Mouse (Mus musculus): ENCODE measurements around the gene Rnf227. TPM values are rescaled to one million over a fixed set of nuclear protein-coding genes. Genes with fewer than 3 reads are reported as not detected.
A peak's percentile ranks its signal among the peaks of the same experiment; 100 is the strongest.

The Rnf227 gene
- polyA plus RNA-seq (2012; rRNA removed), result 0.30 and 0.74 TPM in 2 replicates
- polyA plus RNA-seq (2014; fragmentation: Nextera tagmentation; extraction: Ambion mirVana), result 0.59 and 0.66 TPM in 2 replicates

- H3K4me1 ChIP-seq (replicated peaks; ENCODE audit: control insufficient read depth in 2 of 2, insufficient read depth in 2 of 2, low read length in 1 of 2), result peaks cover 3 to 6% of the 10 kb centered on the region in 2 experiments
- WGBS (ENCODE audit: insufficient replicate concordance), result 3% methylated on average over 98 of the region's 99 CpGs
- peak within 1 kb of the TSS; percentile 77 for H3K4me2 ChIP-seq (ENCODE audit: low read depth)
- 0 out of 2 replicates have a peak within 1 kb of the TSS, but pooled peaks have one; percentile 7 for H3K9ac ChIP-seq (replicated peaks)
- H3K4me3 ChIP-seq (ENCODE audit: insufficient read depth in 1 of 2, low read depth in 2 of 2, low read length in 2 of 2), result peak within 1 kb of the TSS; percentile 41 to 51
- H3K36me3 ChIP-seq (replicated peaks; ENCODE audit: control insufficient read depth, insufficient read depth, low read depth), result no peaks in the 10 kb centered on the region
- H3K27ac ChIP-seq, result no peak within 1 kb of the TSS
- TF ChIP-seq EP300 (IDR thresholded peaks at IDR 0.05; ENCODE audit: low read depth), result no peak
- no peak for TF ChIP-seq CTCF (IDR thresholded peaks at IDR 0.05; ENCODE audit: low read depth)
- H3K27me3 ChIP-seq (ENCODE audit: control insufficient read depth, insufficient read depth, low read length), result peaks cover 32% of the 10 kb centered on the region
- no peaks in the 10 kb centered on the region for H3K9me3 ChIP-seq (ENCODE audit: control insufficient read depth, low read length)
- ATAC-seq (ENCODE audit: insufficient read depth) (peak; percentile 59; the same call in 1 of the 2 replicates), DNase-seq (ENCODE audit: low read depth in 3 of 3, low spot score in 3 of 3) (no peak)
Observed at GRCm38 (mm10) chr11:69340161-69341131, at the start of gene Rnf227. TSS of gene Rnf227 (plus strand) at chr11:69340461.

GRCm38 (mm10) chr11:69291111-69291510, 49.1 kb upstream of the Rnf227 start:
- DNase-seq (ENCODE audit: low read depth in 3 of 3, low spot score in 3 of 3) (no peak), ATAC-seq (ENCODE audit: insufficient read depth) (no peak)
- Histone ChIP-seq H3K27me3 (ENCODE audit: control insufficient read depth, insufficient read depth, low read length) (no peaks in the 10 kb centered on the region), H3K27ac (no peak overlapping the region), H3K4me2 (ENCODE audit: low read depth) (no peak overlapping the region), H3K4me3 (ENCODE audit: insufficient read depth in 1 of 2, low read depth in 2 of 2, low read length in 2 of 2) (no peak overlapping the region), H3K36me3 (replicated peaks; ENCODE audit: control insufficient read depth, insufficient read depth, low read depth) (no peaks in the 10 kb centered on the region), H3K9ac (replicated peaks) (no peak overlapping the region), H3K9me3 (ENCODE audit: control insufficient read depth, low read length) (no peaks in the 10 kb centered on the region), H3K4me1 (replicated peaks; ENCODE audit: control insufficient read depth in 2 of 2, insufficient read depth in 2 of 2, low read length in 1 of 2) (no peaks in the 10 kb centered on the region; a peak in 1 of 4 replicates)
- no peak for TF ChIP-seq EP300 (IDR thresholded peaks at IDR 0.05; ENCODE audit: low read depth)
- TF ChIP-seq CTCF (IDR thresholded peaks at IDR 0.05; ENCODE audit: low read depth), result no peak
- WGBS (ENCODE audit: insufficient replicate concordance), result 42% methylated on average over 5 of the region's 5 CpGs

GRCm38 (mm10) chr11:69295286-69295685, 45.0 kb upstream of the Rnf227 start:
- ATAC-seq (ENCODE audit: insufficient read depth) (no peak), DNase-seq (ENCODE audit: low read depth in 3 of 3, low spot score in 3 of 3) (no peak)
- WGBS (ENCODE audit: insufficient replicate concordance), result 67% methylated on average over 3 of the region's 3 CpGs

GRCm38 (mm10) chr11:69297799-69298198, 42.5 kb upstream of the Rnf227 start:
- H3K4me1 ChIP-seq (replicated peaks; ENCODE audit: control insufficient read depth in 2 of 2, insufficient read depth in 2 of 2, low read length in 1 of 2), result no peaks in the 10 kb centered on the region; a peak in 1 of 4 replicates
- H3K36me3 ChIP-seq (replicated peaks; ENCODE audit: control insufficient read depth, insufficient read depth, low read depth), result no peaks in the 10 kb centered on the region; the same call in 1 of the 2 replicates
- no peaks in the 10 kb centered on the region for H3K9me3 ChIP-seq (ENCODE audit: control insufficient read depth, low read length)
- H3K4me2 ChIP-seq (ENCODE audit: low read depth), result no peak overlapping the region
- ATAC-seq (ENCODE audit: insufficient read depth) (no peak), DNase-seq (ENCODE audit: low read depth in 3 of 3, low spot score in 3 of 3) (no peak)
- H3K27me3 ChIP-seq (ENCODE audit: control insufficient read depth, insufficient read depth, low read length), result no peaks in the 10 kb centered on the region
- 71% methylated on average over 2 of the region's 2 CpGs for WGBS (ENCODE audit: insufficient replicate concordance)
- no peak overlapping the region for H3K9ac ChIP-seq (replicated peaks)
- TF ChIP-seq EP300 (IDR thresholded peaks at IDR 0.05; ENCODE audit: low read depth) (no peak), CTCF (IDR thresholded peaks at IDR 0.05; ENCODE audit: low read depth) (no peak)
- H3K4me3 ChIP-seq (ENCODE audit: insufficient read depth in 1 of 2, low read depth in 2 of 2, low read length in 2 of 2), result no peak overlapping the region
- H3K27ac ChIP-seq, result no peak overlapping the region

More at GRCm38 (mm10) chr11:69295286-69295685, 45.0 kb upstream of the Rnf227 start:
- Histone ChIP-seq H3K36me3 (replicated peaks; ENCODE audit: control insufficient read depth, insufficient read depth, low read depth) (no peaks in the 10 kb centered on the region), H3K9me3 (ENCODE audit: control insufficient read depth, low read length) (no peaks in the 10 kb centered on the region), H3K4me2 (ENCODE audit: low read depth) (no peak overlapping the region), H3K4me1 (replicated peaks; ENCODE audit: control insufficient read depth in 2 of 2, insufficient read depth in 2 of 2, low read length in 1 of 2) (no peaks in the 10 kb centered on the region; a peak in 1 of 4 replicates), H3K27ac (no peak overlapping the region), H3K27me3 (ENCODE audit: control insufficient read depth, insufficient read depth, low read length) (no peaks in the 10 kb centered on the region), H3K4me3 (ENCODE audit: insufficient read depth in 1 of 2, low read depth in 2 of 2, low read length in 2 of 2) (no peak overlapping the region), H3K9ac (replicated peaks) (no peak overlapping the region)
- TF ChIP-seq EP300 (IDR thresholded peaks at IDR 0.05; ENCODE audit: low read depth) (no peak), CTCF (IDR thresholded peaks at IDR 0.05; ENCODE audit: low read depth) (no peak)

GRCm38 (mm10) chr11:69298231-69298630, 42.0 kb upstream of the Rnf227 start:
- no peaks in the 10 kb centered on the region for H3K9me3 ChIP-seq (ENCODE audit: control insufficient read depth, low read length)
- WGBS (ENCODE audit: insufficient replicate concordance), result 69% methylated on average over 7 of the region's 7 CpGs
- H3K9ac ChIP-seq (replicated peaks), result no peak overlapping the region
- DNase-seq (ENCODE audit: low read depth in 3 of 3, low spot score in 3 of 3), result no peak
- H3K27ac ChIP-seq, result no peak overlapping the region
- H3K4me3 ChIP-seq (ENCODE audit: insufficient read depth in 1 of 2, low read depth in 2 of 2, low read length in 2 of 2), result no peak overlapping the region
- H3K36me3 ChIP-seq (replicated peaks; ENCODE audit: control insufficient read depth, insufficient read depth, low read depth), result no peaks in the 10 kb centered on the region; the same call in 1 of the 2 replicates
- ATAC-seq (ENCODE audit: insufficient read depth), result no peak
- no peaks in the 10 kb centered on the region; a peak in 1 of 4 replicates for H3K4me1 ChIP-seq (replicated peaks; ENCODE audit: control insufficient read depth in 2 of 2, insufficient read depth in 2 of 2, low read length in 1 of 2)
- no peaks in the 10 kb centered on the region for H3K27me3 ChIP-seq (ENCODE audit: control insufficient read depth, insufficient read depth, low read length)
- no peak overlapping the region for H3K4me2 ChIP-seq (ENCODE audit: low read depth)
- no peak for TF ChIP-seq EP300 (IDR thresholded peaks at IDR 0.05; ENCODE audit: low read depth)
- TF ChIP-seq CTCF (IDR thresholded peaks at IDR 0.05; ENCODE audit: low read depth), result no peak

Data from liver, embryonic 14.5 days (tissue).